Mouse (Mus musculus) ovary, postnatal 36 days (tissue): ENCODE measurements around the gene Adamts18.

ENCODE experiments used
- DNase-seq: peaks from one replicate; pipeline ENCODE4 v3.0.0; 2022; ENCODE audit warnings: low spot score, mixed read lengths

Adamts18 gene

GRCm38 (mm10) chr8:113755866-113756265 lies 92.7 kb downstream of the Adamts18 start:
- DNase-seq: no peak

GRCm38 (mm10) chr8:113753153-113753552 lies 95.4 kb downstream of the Adamts18 start:
- no peak for DNase-seq

- DNase-seq: no peak
Measured at GRCm38 (mm10) chr8:113752349-113752748, 96.2 kb downstream of the Adamts18 start.

- DNase-seq: no peak
Measured at GRCm38 (mm10) chr8:113735496-113736060, 113.0 kb downstream of the Adamts18 start.

- DNase-seq: no peak
Measured at GRCm38 (mm10) chr8:113725331-113725730, 123.2 kb downstream of the Adamts18 start.

- DNase-seq: no peak
Measured at GRCm38 (mm10) chr8:113723873-113724538, 124.5 kb downstream of the Adamts18 start.

GRCm38 (mm10) chr8:113721459-113721858 lies 127.1 kb downstream of the Adamts18 start:
- DNase-seq: no peak

- no peak for DNase-seq
Measured at GRCm38 (mm10) chr8:113704968-113705367, 143.6 kb downstream of the Adamts18 start.

GRCm38 (mm10) chr8:113691622-113692343 lies 156.8 kb downstream of the Adamts18 start:
- DNase-seq: no peak

GRCm38 (mm10) chr8:113688543-113688915 lies 160.0 kb downstream of the Adamts18 start:
- DNase-seq: no peak

GRCm38 (mm10) chr8:113687889-113688542 lies 160.5 kb downstream of the Adamts18 start:
- DNase-seq: no peak

GRCm38 (mm10) chr8:113679361-113679760 lies 169.2 kb downstream of the Adamts18 start:
- DNase-seq: no peak

GRCm38 (mm10) chr8:113676811-113677210 lies 171.7 kb downstream of the Adamts18 start:
- no peak for DNase-seq

- no peak for DNase-seq
Measured at GRCm38 (mm10) chr8:113675281-113675680, 173.3 kb downstream of the Adamts18 start.

GRCm38 (mm10) chr8:113674611-113675010 lies 173.9 kb downstream of the Adamts18 start:
- DNase-seq: no peak

GRCm38 (mm10) chr8:113673300-113673699 lies 175.2 kb downstream of the Adamts18 start:
- DNase-seq: no peak

- no peak for DNase-seq
Measured at GRCm38 (mm10) chr8:113672599-113673255, 175.8 kb downstream of the Adamts18 start.

GRCm38 (mm10) chr8:113669924-113670323 lies 178.6 kb downstream of the Adamts18 start:
- no peak for DNase-seq

- no peak for DNase-seq
Measured at GRCm38 (mm10) chr8:113666714-113667432, 181.7 kb downstream of the Adamts18 start.

GRCm38 (mm10) chr8:113665951-113666350 lies 182.6 kb downstream of the Adamts18 start:
- DNase-seq: no peak

- DNase-seq: no peak
Measured at GRCm38 (mm10) chr8:113665036-113665435, 183.5 kb downstream of the Adamts18 start.
